Mouse (Mus musculus): Measurements from ENCODE around the gene Reep6. TPM values are rescaled to one million over a fixed set of nuclear protein-coding genes. Genes with fewer than 3 reads are reported as not detected.
A peak's percentile ranks its signal among the peaks of the same experiment; 100 is the strongest.
"Not testable (repeated sequence)": the region's sequence is repeated elsewhere in the genome, so short reads cannot be mapped to it uniquely, and the experiment has no call there.

The Reep6 gene
- total RNA-seq, 2 experiments from 2014 or later, result 10.6 to 11.5 TPM

GRCm38 (mm10) chr10:80345929-80346328 is 16.2 kb downstream of the Reep6 start:
- intact Hi-C loops (cut with DNase I); DNase-seq (ENCODE audit: low spot score in 2 of 2): not testable (repeated sequence)

GRCm38 (mm10) chr10:80347514-80347967 is 17.8 kb downstream of the Reep6 start:
- DNase-seq (ENCODE audit: low spot score in 2 of 2), result no peak
- intact Hi-C loops (cut with DNase I), result no loop called here

- no peak for DNase-seq (ENCODE audit: low spot score in 2 of 2)
- intact Hi-C loops (cut with DNase I), result no loop called here
These were observed 18.6 kb downstream of the Reep6 start, which contains the start of gene Adamtsl5 for GRCm38 (mm10) chr10:80348244-80348781. TSS of gene Adamtsl5 (minus strand) at chr10:80348412.

- intact Hi-C loops (cut with DNase I), result no loop called here
- DNase-seq (ENCODE audit: low spot score in 2 of 2), result no peak
These were observed 19.2 kb downstream of the Reep6 start for GRCm38 (mm10) chr10:80348981-80349380.

GRCm38 (mm10) chr10:80350292-80350691 is 20.5 kb downstream of the Reep6 start:
- peak; percentile 73 to 83 for DNase-seq (ENCODE audit: low spot score in 2 of 2)
- intact Hi-C loops (cut with DNase I), result no loop called here

GRCm38 (mm10) chr10:80351896-80352295 is 22.1 kb downstream of the Reep6 start:
- intact Hi-C loops (cut with DNase I), result no loop called here
- no peak for DNase-seq (ENCODE audit: low spot score in 2 of 2)

- intact Hi-C loops (cut with DNase I), result no loop called here
- DNase-seq (ENCODE audit: low spot score in 2 of 2), result no peak
These were observed 23.0 kb downstream of the Reep6 start for GRCm38 (mm10) chr10:80352727-80353126.

GRCm38 (mm10) chr10:80355431-80355830 is 25.7 kb downstream of the Reep6 start:
- intact Hi-C loops (cut with DNase I), result no loop called here
- DNase-seq (ENCODE audit: low spot score in 2 of 2), result no peak

- peak in 1 of 2 experiments; percentile 57 for DNase-seq (ENCODE audit: low spot score in 2 of 2)
- intact Hi-C loops (cut with DNase I), result no loop called here
These were observed 26.4 kb downstream of the Reep6 start, which contains the start of gene Plk5 for GRCm38 (mm10) chr10:80356001-80356682. TSS of gene Plk5 (plus strand) at chr10:80356459.

GRCm38 (mm10) chr10:80356737-80357136 is 27.0 kb downstream of the Reep6 start:
- intact Hi-C loops (cut with DNase I), result no loop called here
- DNase-seq (ENCODE audit: low spot score in 2 of 2), result no peak

GRCm38 (mm10) chr10:80357336-80357735 is 27.6 kb downstream of the Reep6 start:
- peak in 1 of 2 experiments; percentile 42 for DNase-seq (ENCODE audit: low spot score in 2 of 2)
- intact Hi-C loops (cut with DNase I), result no loop called here

- intact Hi-C loops (cut with DNase I), result no loop called here
These were observed 28.4 kb downstream of the Reep6 start for GRCm38 (mm10) chr10:80357994-80358639.

GRCm38 (mm10) chr10:80363734-80364133 is 34.0 kb downstream of the Reep6 start:
- intact Hi-C loops (cut with DNase I), result no loop called here
- no peak for DNase-seq (ENCODE audit: low spot score in 2 of 2)

More at GRCm38 (mm10) chr10:80357994-80358639, 28.4 kb downstream of the Reep6 start:
- no peak for DNase-seq (ENCODE audit: low spot score in 2 of 2)

GRCm38 (mm10) chr10:80365736-80366135 is 36.0 kb downstream of the Reep6 start:
- intact Hi-C loops (cut with DNase I), result no loop called here

GRCm38 (mm10) chr10:80367954-80368353 is 38.2 kb downstream of the Reep6 start:
- intact Hi-C loops (cut with DNase I), result no loop called here
- no peak for DNase-seq (ENCODE audit: low spot score in 2 of 2)

More at GRCm38 (mm10) chr10:80365736-80366135, 36.0 kb downstream of the Reep6 start:
- no peak for DNase-seq (ENCODE audit: low spot score in 2 of 2)

GRCm38 (mm10) chr10:80368392-80368791 is 38.6 kb downstream of the Reep6 start:
- intact Hi-C loops (cut with DNase I), result no loop called here
- no peak for DNase-seq (ENCODE audit: low spot score in 2 of 2)

GRCm38 (mm10) chr10:80369995-80370747 is 40.4 kb downstream of the Reep6 start:
- intact Hi-C loops (cut with DNase I), result no loop called here
- no peak for DNase-seq (ENCODE audit: low spot score in 2 of 2)

- DNase-seq (ENCODE audit: low spot score in 2 of 2), result peak in 1 of 2 experiments; percentile 46
- intact Hi-C loops (cut with DNase I), result no loop called here
These were observed 41.7 kb downstream of the Reep6 start for GRCm38 (mm10) chr10:80371411-80371966.

GRCm38 (mm10) chr10:80371983-80372382 is 42.2 kb downstream of the Reep6 start:
- DNase-seq (ENCODE audit: low spot score in 2 of 2), result no peak
- intact Hi-C loops (cut with DNase I), result no loop called here

- intact Hi-C loops (cut with DNase I), result no loop called here
- DNase-seq (ENCODE audit: low spot score in 2 of 2), result peak; percentile 39 to 57
These were observed 43.0 kb downstream of the Reep6 start for GRCm38 (mm10) chr10:80372706-80373105.
